Mouse (Mus musculus): ENCODE measurements around the gene Marc1. TPM values are rescaled to one million over a fixed set of nuclear protein-coding genes. Genes with fewer than 3 reads are reported as not detected.

Marc1 gene
- polyA plus RNA-seq, 1 experiment from 2014 or later, result 0.28 TPM

DNA sequence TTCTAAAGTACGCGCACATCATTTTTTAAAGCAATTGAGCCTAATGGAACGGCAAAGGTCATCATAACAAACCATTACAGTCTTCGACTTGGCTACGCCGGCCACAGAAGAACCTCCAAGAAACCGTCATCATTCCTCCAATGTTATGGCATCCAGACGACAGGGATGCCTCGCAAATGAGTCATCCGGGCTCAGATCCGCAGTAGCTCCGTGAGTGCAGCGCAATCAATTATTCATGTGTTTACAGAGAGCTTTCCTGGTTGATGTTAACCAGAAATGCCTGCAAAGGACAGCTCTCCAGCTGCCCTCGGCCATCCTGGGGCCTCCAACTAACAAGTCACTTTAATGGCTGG lies 29.0 kb downstream of the Marc1 start:
- H3K36me3 ChIP-seq (ENCODE audit: control insufficient read depth, insufficient read depth, low read length), result no peaks in the 10 kb centered on the region
- no peak overlapping the region for H3K4me3 ChIP-seq (ENCODE audit: low read length)
- no peak overlapping the region for H3K9ac ChIP-seq (ENCODE audit: low read depth, low read length)
- no peak overlapping the region for H3K4me2 ChIP-seq (replicated peaks; ENCODE audit: low read depth, low read length)
- no peaks in the 10 kb centered on the region for H3K4me1 ChIP-seq (ENCODE audit: control insufficient read depth, insufficient read depth, low read length)
- ATAC-seq (ENCODE audit: low FRiP score, low TSS enrichment), result peak; percentile 61; the same call in 1 of the 2 replicates
- WGBS, result 49% methylated on average over 14 of the region's 14 CpGs
- no peak overlapping the region for H3K27ac ChIP-seq (ENCODE audit: low read depth, low read length)
- H3K9me3 ChIP-seq (ENCODE audit: control insufficient read depth, low read length), result no peaks in the 10 kb centered on the region
- peaks cover 4% of the 10 kb centered on the region; the same call in 1 of the 2 replicates for H3K27me3 ChIP-seq (ENCODE audit: control insufficient read depth, insufficient read depth, low read length)

GRCm38 (mm10) chr1:184781286-184782160 lies 29.6 kb downstream of the Marc1 start:
- H3K4me2 ChIP-seq (replicated peaks; ENCODE audit: low read depth, low read length), result no peak overlapping the region
- no peak overlapping the region for H3K4me3 ChIP-seq (ENCODE audit: low read length)
- no peaks in the 10 kb centered on the region for H3K36me3 ChIP-seq (ENCODE audit: control insufficient read depth, insufficient read depth, low read length)
- H3K9ac ChIP-seq (ENCODE audit: low read depth, low read length), result no peak overlapping the region
- no peak overlapping the region for H3K27ac ChIP-seq (ENCODE audit: low read depth, low read length)
- ATAC-seq (ENCODE audit: low FRiP score, low TSS enrichment), result 0 out of 2 replicates have a peak, but pooled peaks have one; percentile 25
- no peaks in the 10 kb centered on the region for H3K4me1 ChIP-seq (ENCODE audit: control insufficient read depth, insufficient read depth, low read length)
- 50% methylated on average over 10 of the region's 10 CpGs for WGBS
- no peaks in the 10 kb centered on the region for H3K9me3 ChIP-seq (ENCODE audit: control insufficient read depth, low read length)
- H3K27me3 ChIP-seq (ENCODE audit: control insufficient read depth, insufficient read depth, low read length), result peaks cover 7% of the 10 kb centered on the region; the same call in 1 of the 2 replicates

DNA sequence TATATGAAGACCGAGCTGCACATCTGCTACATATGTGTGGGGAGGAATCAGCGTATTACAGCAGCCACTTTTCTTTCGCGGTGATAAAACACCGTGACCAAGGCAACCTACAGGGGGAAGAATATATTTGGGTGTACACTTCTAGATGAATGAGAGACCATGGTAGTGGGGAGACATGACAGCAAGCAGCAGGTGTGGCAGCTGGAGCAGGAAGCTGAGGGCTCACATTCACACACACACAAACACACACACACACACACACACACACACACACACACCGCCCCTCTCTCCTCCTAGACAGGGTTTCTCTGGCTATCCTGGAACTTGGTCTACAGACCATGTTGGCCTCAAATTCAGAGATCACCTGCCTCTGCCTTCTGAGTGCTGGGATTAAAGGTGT lies 33.0 kb downstream of the Marc1 start:
- peaks cover 15% of the 10 kb centered on the region for H3K27me3 ChIP-seq (ENCODE audit: control insufficient read depth, insufficient read depth, low read length)
- no peak overlapping the region for H3K27ac ChIP-seq (ENCODE audit: low read depth, low read length)
- H3K9ac ChIP-seq (ENCODE audit: low read depth, low read length), result no peak overlapping the region
- 90% methylated on average over 6 of the region's 6 CpGs for WGBS
- H3K9me3 ChIP-seq (ENCODE audit: control insufficient read depth, low read length), result no peaks in the 10 kb centered on the region
- no peak overlapping the region for H3K4me2 ChIP-seq (replicated peaks; ENCODE audit: low read depth, low read length)
- H3K4me3 ChIP-seq (ENCODE audit: low read length), result no peak overlapping the region
- H3K4me1 ChIP-seq (ENCODE audit: control insufficient read depth, insufficient read depth, low read length), result no peaks in the 10 kb centered on the region
- ATAC-seq (ENCODE audit: low FRiP score, low TSS enrichment), result no peak
- H3K36me3 ChIP-seq (ENCODE audit: control insufficient read depth, insufficient read depth, low read length), result no peaks in the 10 kb centered on the region

DNA sequence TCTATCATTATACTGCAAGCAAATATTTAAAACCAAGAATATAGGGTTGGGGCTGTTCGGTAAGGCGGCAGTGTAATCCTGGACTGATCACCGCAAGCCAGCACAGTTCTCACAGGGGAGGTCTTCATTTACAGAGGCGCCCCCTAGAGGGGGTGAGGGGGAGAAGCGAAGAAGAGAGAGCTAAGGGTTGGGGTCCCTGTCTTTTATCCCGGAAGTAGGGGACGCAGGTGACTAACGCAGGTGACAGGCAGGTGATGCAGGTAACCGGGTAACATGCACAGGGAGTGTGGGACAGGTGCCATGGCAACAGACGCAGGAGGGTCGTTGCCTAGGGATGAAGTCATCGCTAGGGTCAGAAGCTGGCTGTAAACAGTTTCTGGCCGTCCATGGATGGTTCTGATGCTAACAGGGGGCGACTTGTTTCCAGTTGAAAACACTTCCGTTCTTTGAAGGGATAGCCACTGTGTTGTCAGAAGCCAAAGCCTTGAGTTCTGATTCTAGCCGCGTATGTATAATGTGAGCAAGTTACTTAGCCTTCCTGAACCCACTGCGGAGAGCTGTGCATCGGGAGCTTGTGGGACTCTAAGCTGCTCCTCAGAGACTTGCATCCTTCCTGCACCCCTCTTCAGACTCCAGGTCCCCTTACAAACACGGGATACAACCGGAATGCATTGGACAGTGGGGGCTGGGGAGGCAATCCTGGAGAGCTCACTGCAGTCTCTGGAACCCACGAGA lies 33.9 kb downstream of the Marc1 start:
- 38% methylated on average over 22 of the region's 22 CpGs for WGBS
- peaks cover 21% of the 10 kb centered on the region for H3K27me3 ChIP-seq (ENCODE audit: control insufficient read depth, insufficient read depth, low read length)

GRCm38 (mm10) chr1:184775289-184775688 lies 35.8 kb downstream of the Marc1 start:
- H3K27ac ChIP-seq (ENCODE audit: low read depth, low read length), result no peak overlapping the region
- no peak overlapping the region for H3K4me3 ChIP-seq (ENCODE audit: low read length)
- H3K36me3 ChIP-seq (ENCODE audit: control insufficient read depth, insufficient read depth, low read length), result no peaks in the 10 kb centered on the region
- no peak for ATAC-seq (ENCODE audit: low FRiP score, low TSS enrichment)
- H3K4me2 ChIP-seq (replicated peaks; ENCODE audit: low read depth, low read length), result no peak overlapping the region
- H3K9ac ChIP-seq (ENCODE audit: low read depth, low read length), result no peak overlapping the region
- H3K4me1 ChIP-seq (ENCODE audit: control insufficient read depth, insufficient read depth, low read length), result 0 out of 2 replicates have a peak, but pooled peaks cover 3% of the 10 kb centered on the region
- 33% methylated on average over 9 of the region's 9 CpGs for WGBS
- H3K27me3 ChIP-seq (ENCODE audit: control insufficient read depth, insufficient read depth, low read length), result peaks cover 21% of the 10 kb centered on the region
- no peaks in the 10 kb centered on the region for H3K9me3 ChIP-seq (ENCODE audit: control insufficient read depth, low read length)

More for the DNA sequence above, 33.9 kb downstream of the Marc1 start:
- Histone ChIP-seq H3K36me3 (ENCODE audit: control insufficient read depth, insufficient read depth, low read length) (no peaks in the 10 kb centered on the region), H3K4me2 (replicated peaks; ENCODE audit: low read depth, low read length) (no peak overlapping the region), H3K4me1 (ENCODE audit: control insufficient read depth, insufficient read depth, low read length) (no peaks in the 10 kb centered on the region), H3K4me3 (ENCODE audit: low read length) (no peak overlapping the region), H3K9ac (ENCODE audit: low read depth, low read length) (no peak overlapping the region), H3K27ac (ENCODE audit: low read depth, low read length) (no peak overlapping the region), H3K9me3 (ENCODE audit: control insufficient read depth, low read length) (no peaks in the 10 kb centered on the region)
- 0 out of 2 replicates have a peak, but pooled peaks have one; percentile 8 for ATAC-seq (ENCODE audit: low FRiP score, low TSS enrichment)

DNA sequence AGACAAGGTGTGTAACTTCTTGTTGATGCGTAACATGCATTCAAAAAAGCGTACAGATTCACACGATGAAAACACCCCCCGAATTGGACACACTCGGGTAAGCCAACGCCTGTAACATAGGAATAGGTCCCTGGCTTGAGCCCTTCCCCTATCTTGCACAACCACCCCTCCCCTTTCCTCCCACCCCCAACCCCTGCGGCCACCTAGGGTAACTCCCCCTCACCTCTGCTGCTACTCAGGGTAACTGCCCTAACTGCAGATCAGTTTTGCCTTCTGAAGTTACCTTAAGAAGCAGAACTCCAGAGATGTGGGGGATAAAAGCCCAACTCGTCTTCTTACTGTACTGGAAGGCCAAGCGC lies 39.2 kb downstream of the Marc1 start:
- Histone ChIP-seq H3K9ac (ENCODE audit: low read depth, low read length) (no peak overlapping the region), H3K27me3 (ENCODE audit: control insufficient read depth, insufficient read depth, low read length) (peaks cover 14% of the 10 kb centered on the region), H3K9me3 (ENCODE audit: control insufficient read depth, low read length) (no peaks in the 10 kb centered on the region), H3K36me3 (ENCODE audit: control insufficient read depth, insufficient read depth, low read length) (no peaks in the 10 kb centered on the region), H3K4me3 (ENCODE audit: low read length) (no peak overlapping the region), H3K27ac (ENCODE audit: low read depth, low read length) (no peak overlapping the region), H3K4me1 (ENCODE audit: control insufficient read depth, insufficient read depth, low read length) (0 out of 2 replicates have a peak, but pooled peaks cover 3% of the 10 kb centered on the region), H3K4me2 (replicated peaks; ENCODE audit: low read depth, low read length) (peak overlapping the region; percentile 19; the same call in 1 of the 2 replicates)
- peak; percentile 65 for ATAC-seq (ENCODE audit: low FRiP score, low TSS enrichment)
- 8% methylated on average over 9 of the region's 9 CpGs for WGBS

- Histone ChIP-seq H3K4me2 (replicated peaks; ENCODE audit: low read depth, low read length) (peak overlapping the region; percentile 19; the same call in 1 of the 2 replicates), H3K27ac (ENCODE audit: low read depth, low read length) (no peak overlapping the region), H3K4me3 (ENCODE audit: low read length) (no peak overlapping the region), H3K36me3 (ENCODE audit: control insufficient read depth, insufficient read depth, low read length) (no peaks in the 10 kb centered on the region), H3K27me3 (ENCODE audit: control insufficient read depth, insufficient read depth, low read length) (peaks cover 14% of the 10 kb centered on the region), H3K9me3 (ENCODE audit: control insufficient read depth, low read length) (no peaks in the 10 kb centered on the region), H3K9ac (ENCODE audit: low read depth, low read length) (no peak overlapping the region), H3K4me1 (ENCODE audit: control insufficient read depth, insufficient read depth, low read length) (0 out of 2 replicates have a peak, but pooled peaks cover 3% of the 10 kb centered on the region)
- WGBS, result 19% methylated on average over 18 of the region's 18 CpGs
- ATAC-seq (ENCODE audit: low FRiP score, low TSS enrichment), result peak; percentile 65
Observed at GRCm38 (mm10) chr1:184771202-184771890, 39.8 kb downstream of the Marc1 start.

- Histone ChIP-seq H3K36me3 (ENCODE audit: control insufficient read depth, insufficient read depth, low read length) (no peaks in the 10 kb centered on the region), H3K9ac (ENCODE audit: low read depth, low read length) (no peak overlapping the region), H3K9me3 (ENCODE audit: control insufficient read depth, low read length) (no peaks in the 10 kb centered on the region), H3K4me2 (replicated peaks; ENCODE audit: low read depth, low read length) (no peak overlapping the region), H3K4me1 (ENCODE audit: control insufficient read depth, insufficient read depth, low read length) (no peaks in the 10 kb centered on the region), H3K4me3 (ENCODE audit: low read length) (no peak overlapping the region), H3K27ac (ENCODE audit: low read depth, low read length) (no peak overlapping the region), H3K27me3 (ENCODE audit: control insufficient read depth, insufficient read depth, low read length) (no peaks in the 10 kb centered on the region)
- 50% methylated on average over 3 of the region's 3 CpGs for WGBS
- ATAC-seq (ENCODE audit: low FRiP score, low TSS enrichment), result no peak
Observed at GRCm38 (mm10) chr1:184763866-184764265, 47.2 kb downstream of the Marc1 start.

Measured in kidney, embryonic 14.5 days (tissue).